Mouse (Mus musculus) midbrain, postnatal 0 days (tissue): Measurements from ENCODE around the gene Xbp1. TPM values are rescaled to one million over a fixed set of nuclear protein-coding genes. Genes with fewer than 3 reads are reported as not detected.

Experiments
- ATAC-seq: fragments of 200-750 bp; cut with Nextera tagmentation; 2 replicates; pipeline ENCODE4 v1.8.0; 2017; ENCODE audit warnings: moderate number of reproducible peaks, mild to moderate bottlenecking, moderate TSS enrichment, moderate library complexity; ENCODE audit not compliant: low FRiP score
- DNase-seq: peaks from one replicate; pipeline ENCODE4 v3.0.0-alpha.2; 2015; ENCODE audit warnings: low spot score
- H3K27ac ChIP-seq: fragments of 300-500 bp; sonication (generic); 2 replicates; pipeline ENCODE4 v1.5.1; 2014; ENCODE audit warnings: low read depth, mild to moderate bottlenecking, low read length, mixed read lengths
- H3K27me3 ChIP-seq: fragments of 300-500 bp; sonication (generic); 2 replicates; pipeline ENCODE4 v1.6.1; 2014; ENCODE audit warnings: low read length, control low read depth, mixed read lengths; ENCODE audit not compliant: insufficient read depth
- H3K36me3 ChIP-seq: fragments of 300-500 bp; sonication (generic); 2 replicates; pipeline ENCODE4 v1.6.1; 2014; ENCODE audit warnings: low read length, control low read depth, mixed read lengths; ENCODE audit not compliant: insufficient read depth
- H3K4me1 ChIP-seq: fragments of 300-500 bp; sonication (generic); 2 replicates; pipeline ENCODE4 v1.6.1; 2014; ENCODE audit warnings: mild to moderate bottlenecking, control low read depth, antibody characterized with exemption, low read length, mixed read lengths; ENCODE audit not compliant: insufficient read depth
- H3K4me2 ChIP-seq: fragments of 300-500 bp; sonication (generic); 2 replicates; pipeline ENCODE4 v1.6.1; 2014; ENCODE audit warnings: low read depth, mild to moderate bottlenecking, low read length, mixed read lengths; ENCODE audit not compliant: poor library complexity, severe bottlenecking
- H3K4me3 ChIP-seq: fragments of 300-500 bp; sonication (generic); 2 replicates; pipeline ENCODE4 v1.5.1; 2014; ENCODE audit warnings: low read depth, mild to moderate bottlenecking, low read length, moderate library complexity
- H3K9ac ChIP-seq: fragments of 300-500 bp; sonication (generic); replicated peaks from 2 replicates; pipeline ENCODE4 v1.6.1; 2014; ENCODE audit warnings: mild to moderate bottlenecking, low read length, moderate library complexity, mixed read lengths; ENCODE audit not compliant: poor library complexity, severe bottlenecking
- H3K9me3 ChIP-seq: fragments of 300-500 bp; sonication (generic); 2 replicates; pipeline ENCODE4 v1.6.1; 2016; ENCODE audit warnings: low read length, control low read depth
- CTCF ChIP-seq: IDR thresholded peaks from 2 replicates; pipeline ENCODE4 v1.5.1; 2016; ENCODE audit warnings: antibody characterized with exemption, mild to moderate bottlenecking
- WGBS: fragments of 180-500 bp; shearing (Covaris S2); extraction: QIAGEN DNeasy Blood & Tissue Kit; methylation state at CpG from one replicate; pipeline ENCODE4 v1.1.7; 2014; 5-methylcytosine and 5-hydroxymethylcytosine counted together
- polyA plus RNA-seq: library from polyadenylated mRNA; unstranded; fragments of >200 nt; fragmentation: Nextera tagmentation; extraction: Ambion mirVana; gene quantifications from 2 replicates; pipeline ENCODE4 v1.2.1, GENCODE M21; 2015
- total RNA-seq: library from RNA; depleted of rRNA; stranded (reverse); fragments of >200 nt; gene quantifications from 2 replicates; pipeline ENCODE4 v1.2.3, GENCODE M21; 2014; rRNA removed

Gene Xbp1
- total and polyA plus RNA-seq, 2 experiments from 2014 or later = 97.4 to 120 TPM

DNA sequence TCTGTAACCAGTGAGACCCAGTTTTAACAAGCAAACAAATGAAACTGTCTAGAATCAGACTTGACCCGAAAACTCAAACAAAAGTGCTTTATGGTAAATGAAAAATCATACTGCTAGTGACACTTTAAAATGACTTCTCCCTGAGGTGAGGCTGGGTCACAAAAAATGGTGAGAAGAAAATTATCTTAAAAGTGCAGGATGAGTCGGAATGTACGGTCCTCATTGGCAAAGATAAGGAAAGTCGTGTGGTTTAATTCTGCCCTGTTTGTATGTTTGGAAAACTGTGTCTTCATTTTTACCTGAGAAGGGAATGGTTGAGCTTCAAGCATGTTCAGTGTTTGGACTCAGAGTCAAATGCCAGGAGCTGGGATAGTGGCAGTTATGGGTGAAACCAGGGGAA lies 51.4 kb downstream of the Xbp1 start:
- H3K36me3 ChIP-seq = no peaks in the 10 kb centered on the region
- DNase-seq = no peak
- no peaks in the 10 kb centered on the region for H3K9me3 ChIP-seq
- 92% methylated on average over 4 of the region's 4 CpGs for WGBS
- H3K27me3 ChIP-seq = no peaks in the 10 kb centered on the region
- no peak overlapping the region for H3K4me2 ChIP-seq
- no peak overlapping the region for H3K9ac ChIP-seq
- no peak for ATAC-seq
- H3K4me3 ChIP-seq = no peak overlapping the region
- H3K27ac ChIP-seq = no peak overlapping the region
- TF ChIP-seq CTCF = no peak
- no peaks in the 10 kb centered on the region for H3K4me1 ChIP-seq

DNA sequence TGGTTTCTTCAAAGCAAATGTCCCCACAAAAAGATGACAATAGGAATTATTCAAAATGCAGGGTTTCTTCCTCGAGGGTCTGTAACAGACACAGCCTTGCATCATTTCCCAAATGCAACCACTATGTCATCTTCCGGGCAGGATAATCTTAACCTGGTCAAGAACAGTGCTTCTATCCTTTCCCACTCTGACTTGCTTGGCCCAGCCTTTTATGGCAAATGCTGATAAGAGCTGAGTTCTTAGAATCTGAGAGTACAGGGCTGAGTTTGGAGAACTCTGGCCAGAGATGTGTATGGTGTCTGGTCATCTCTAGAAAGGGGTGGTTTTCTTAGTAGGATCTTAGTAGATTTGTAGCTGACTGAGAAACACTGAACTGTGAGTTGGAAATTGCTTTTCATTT lies 53.4 kb downstream of the Xbp1 start:
- H3K4me2 ChIP-seq = no peak overlapping the region
- no peak for DNase-seq
- H3K4me3 ChIP-seq = no peak overlapping the region
- H3K9ac ChIP-seq = no peak overlapping the region
- WGBS = 78% methylated on average over 2 of the region's 2 CpGs
- H3K27ac ChIP-seq = no peak overlapping the region
- H3K9me3 ChIP-seq = no peaks in the 10 kb centered on the region
- ATAC-seq = no peak
- no peaks in the 10 kb centered on the region for H3K36me3 ChIP-seq
- no peaks in the 10 kb centered on the region for H3K27me3 ChIP-seq
- H3K4me1 ChIP-seq = no peaks in the 10 kb centered on the region
- TF ChIP-seq CTCF = no peak

DNA sequence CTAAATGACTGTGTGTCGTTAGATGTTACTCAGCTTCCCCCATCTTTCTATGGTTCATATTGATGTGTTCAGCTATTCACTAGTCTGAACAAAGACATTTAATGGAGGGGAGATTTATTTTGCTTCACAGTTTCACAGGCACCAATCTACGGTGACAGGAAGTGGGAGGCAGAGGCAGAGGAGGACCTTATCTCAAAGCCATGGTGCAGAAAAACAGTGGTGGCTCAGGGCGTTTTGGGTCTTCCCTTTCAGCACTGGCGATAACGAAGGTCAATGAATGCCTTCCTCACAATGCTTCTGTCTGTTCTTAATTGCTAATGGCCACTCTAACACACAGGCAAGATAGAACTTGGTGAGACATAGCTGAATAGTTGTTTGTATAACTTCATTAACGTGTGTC lies 54.6 kb downstream of the Xbp1 start:
- WGBS = 88% methylated on average over 6 of the region's 6 CpGs
- Histone ChIP-seq H3K27me3 (no peaks in the 10 kb centered on the region), H3K27ac (no peak overlapping the region), H3K9me3 (no peaks in the 10 kb centered on the region), H3K36me3 (no peaks in the 10 kb centered on the region), H3K4me1 (no peaks in the 10 kb centered on the region), H3K4me2 (no peak overlapping the region), H3K9ac (no peak overlapping the region), H3K4me3 (no peak overlapping the region)
- ATAC-seq = no peak
- no peak for DNase-seq
- TF ChIP-seq CTCF = no peak

Other genes with a start within 250 kb of the Xbp1 start
- gene Znrf3, start 75.8 kb upstream of the Xbp1 start, total RNA-seq = 11.0 and 12.5 TPM in 2 replicates
- gene Znrf3, start 75.8 kb upstream of the Xbp1 start, polyA plus RNA-seq = 6.9 and 7.8 TPM in 2 replicates
- gene Ccdc117, start 21.5 kb downstream of the Xbp1 start, total RNA-seq = 8.2 and 13.0 TPM in 2 replicates
- 4.9 and 6.1 TPM in 2 replicates for gene Ccdc117, start 21.5 kb downstream of the Xbp1 start, polyA plus RNA-seq
- not detected in 2 replicates for gene Ankrd36, start 49.0 kb downstream of the Xbp1 start, total RNA-seq
- gene Ankrd36, start 49.0 kb downstream of the Xbp1 start, polyA plus RNA-seq = 0.11 TPM in 1 of 2 replicates, not detected in the other
- gene Mrps24, start 195.0 kb downstream of the Xbp1 start, total RNA-seq = 62.2 and 86.4 TPM in 2 replicates
- gene Mrps24, start 195.0 kb downstream of the Xbp1 start, polyA plus RNA-seq = 222 and 226 TPM in 2 replicates
- 53.9 and 56.2 TPM in 2 replicates for gene Urgcp, start 241.7 kb downstream of the Xbp1 start, total RNA-seq
- 34.2 and 35.0 TPM in 2 replicates for gene Urgcp, start 241.7 kb downstream of the Xbp1 start, polyA plus RNA-seq